Mouse (Mus musculus): ENCODE measurements around the gene Rasgef1b. TPM values are rescaled to one million over a fixed set of nuclear protein-coding genes. Genes with fewer than 3 reads are reported as not detected.

Rasgef1b gene
- polyA plus RNA-seq, 1 experiment: 0.26 TPM

- Histone ChIP-seq H3ac (ENCODE audit: control insufficient read depth, insufficient read length) (no peak overlapping the region), H3K27me3 (ENCODE audit: control insufficient read depth, insufficient read depth, insufficient read length) (no peaks in the 10 kb centered on the region), H3K4me3 (no peak overlapping the region), H3K79me2 (ENCODE audit: control insufficient read depth, insufficient read depth) (no peaks in the 10 kb centered on the region), H3K4me2 (ENCODE audit: low read depth) (no peak overlapping the region), H3K36me3 (ENCODE audit: control insufficient read depth, insufficient read depth) (no peaks in the 10 kb centered on the region)
- TF ChIP-seq MYOD1 (IDR thresholded peaks at IDR 0.05; ENCODE audit: control insufficient read depth in 1 of 3, insufficient read length in 2 of 3, low read depth in 2 of 3) (no peak), MYOG (IDR thresholded peaks at IDR 0.05; ENCODE audit: control insufficient read depth in 1 of 3, insufficient read depth in 1 of 3, insufficient read length in 2 of 3, low read depth in 2 of 3) (no peak), TCF12 (IDR thresholded peaks at IDR 0.05; ENCODE audit: insufficient read depth, poor library complexity, severe bottlenecking) (no peak), TCF3 (IDR thresholded peaks at IDR 0.05; ENCODE audit: insufficient read length, low read depth) (no peak), REST (IDR thresholded peaks at IDR 0.05; ENCODE audit: insufficient read depth, insufficient read length) (no peak), USF1 (IDR thresholded peaks at IDR 0.05; ENCODE audit: low read depth) (no peak), MAX (IDR thresholded peaks at IDR 0.05; ENCODE audit: low read depth) (no peak), POLR2AphosphoS2 (IDR thresholded peaks at IDR 0.05; ENCODE audit: insufficient read length, low read depth) (no peak), CEBPB (IDR thresholded peaks at IDR 0.05; ENCODE audit: insufficient read depth, poor library complexity, severe bottlenecking) (no peak), SRF (IDR thresholded peaks at IDR 0.05; ENCODE audit: control insufficient read depth, insufficient read length, low read depth) (no peak), POLR2A (IDR thresholded peaks at IDR 0.05; ENCODE audit: insufficient read length, low read depth) (no peak)
These were observed 537.7 kb downstream of the Rasgef1b start for GRCm38 (mm10) chr5:99190941-99191800.

- H3K79me2 ChIP-seq (ENCODE audit: control insufficient read depth, insufficient read depth): no peaks in the 10 kb centered on the region
- no peak overlapping the region for H3ac ChIP-seq (ENCODE audit: control insufficient read depth, insufficient read length)
- H3K27me3 ChIP-seq (ENCODE audit: control insufficient read depth, insufficient read depth, insufficient read length): no peaks in the 10 kb centered on the region
- H3K4me2 ChIP-seq (ENCODE audit: low read depth): no peak overlapping the region
- H3K36me3 ChIP-seq (ENCODE audit: control insufficient read depth, insufficient read depth): no peaks in the 10 kb centered on the region
- H3K4me3 ChIP-seq: no peak overlapping the region
- TF ChIP-seq USF1 (IDR thresholded peaks at IDR 0.05; ENCODE audit: low read depth): no peak
- TF ChIP-seq CEBPB (IDR thresholded peaks at IDR 0.05; ENCODE audit: insufficient read depth, poor library complexity, severe bottlenecking): no peak
- TF ChIP-seq E2F4 (IDR thresholded peaks at IDR 0.05; ENCODE audit: insufficient read depth): no peak
- TF ChIP-seq SRF (IDR thresholded peaks at IDR 0.05; ENCODE audit: control insufficient read depth, insufficient read length, low read depth): no peak
- no peak for TF ChIP-seq POLR2AphosphoS2 (IDR thresholded peaks at IDR 0.05; ENCODE audit: insufficient read length, low read depth)
- TF ChIP-seq TCF3 (IDR thresholded peaks at IDR 0.05; ENCODE audit: insufficient read length, low read depth): no peak
- no peak for TF ChIP-seq REST (IDR thresholded peaks at IDR 0.05; ENCODE audit: insufficient read depth, insufficient read length)
- TF ChIP-seq MYOD1 (IDR thresholded peaks at IDR 0.05; ENCODE audit: control insufficient read depth in 1 of 3, insufficient read length in 2 of 3, low read depth in 2 of 3): no peak
- no peak for TF ChIP-seq MYOG (IDR thresholded peaks at IDR 0.05; ENCODE audit: control insufficient read depth in 1 of 3, insufficient read depth in 1 of 3, insufficient read length in 2 of 3, low read depth in 2 of 3)
- no peak for TF ChIP-seq TCF12 (IDR thresholded peaks at IDR 0.05; ENCODE audit: insufficient read depth, poor library complexity, severe bottlenecking)
- no peak for TF ChIP-seq MAX (IDR thresholded peaks at IDR 0.05; ENCODE audit: low read depth)
- TF ChIP-seq POLR2A (IDR thresholded peaks at IDR 0.05; ENCODE audit: insufficient read length, low read depth): no peak
These were observed 545.2 kb downstream of the Rasgef1b start for GRCm38 (mm10) chr5:99183637-99184036.

GRCm38 (mm10) chr5:99174608-99175385 is 554.1 kb downstream of the Rasgef1b start:
- Histone ChIP-seq H3ac (ENCODE audit: control insufficient read depth, insufficient read length) (no peak overlapping the region), H3K79me2 (ENCODE audit: control insufficient read depth, insufficient read depth) (no peaks in the 10 kb centered on the region), H3K27me3 (ENCODE audit: control insufficient read depth, insufficient read depth, insufficient read length) (peaks cover 4% of the 10 kb centered on the region), H3K4me2 (ENCODE audit: low read depth) (no peak overlapping the region), H3K4me3 (no peak overlapping the region), H3K36me3 (ENCODE audit: control insufficient read depth, insufficient read depth) (no peaks in the 10 kb centered on the region)
- TF ChIP-seq POLR2AphosphoS2 (IDR thresholded peaks at IDR 0.05; ENCODE audit: insufficient read length, low read depth): no peak
- TF ChIP-seq TCF12 (IDR thresholded peaks at IDR 0.05; ENCODE audit: insufficient read depth, poor library complexity, severe bottlenecking): no peak
- no peak for TF ChIP-seq REST (IDR thresholded peaks at IDR 0.05; ENCODE audit: insufficient read depth, insufficient read length)

- H3K4me2 ChIP-seq (ENCODE audit: low read depth): no peak overlapping the region
- no peak overlapping the region for H3K4me3 ChIP-seq
- no peaks in the 10 kb centered on the region for H3K79me2 ChIP-seq (ENCODE audit: control insufficient read depth, insufficient read depth)
- TF ChIP-seq SRF (IDR thresholded peaks at IDR 0.05; ENCODE audit: control insufficient read depth, insufficient read length, low read depth) (no peak), USF1 (IDR thresholded peaks at IDR 0.05; ENCODE audit: low read depth) (no peak), TCF12 (IDR thresholded peaks at IDR 0.05; ENCODE audit: insufficient read depth, poor library complexity, severe bottlenecking) (no peak), POLR2A (IDR thresholded peaks at IDR 0.05; ENCODE audit: insufficient read length, low read depth) (no peak), MYOD1 (IDR thresholded peaks at IDR 0.05; ENCODE audit: control insufficient read depth in 1 of 3, insufficient read length in 2 of 3, low read depth in 2 of 3) (no peak), CEBPB (IDR thresholded peaks at IDR 0.05; ENCODE audit: insufficient read depth, poor library complexity, severe bottlenecking) (no peak), REST (IDR thresholded peaks at IDR 0.05; ENCODE audit: insufficient read depth, insufficient read length) (no peak), E2F4 (IDR thresholded peaks at IDR 0.05; ENCODE audit: insufficient read depth) (no peak), POLR2AphosphoS2 (IDR thresholded peaks at IDR 0.05; ENCODE audit: insufficient read length, low read depth) (no peak), MYOG (IDR thresholded peaks at IDR 0.05; ENCODE audit: control insufficient read depth in 1 of 3, insufficient read depth in 1 of 3, insufficient read length in 2 of 3, low read depth in 2 of 3) (no peak), TCF3 (IDR thresholded peaks at IDR 0.05; ENCODE audit: insufficient read length, low read depth) (no peak), MAX (IDR thresholded peaks at IDR 0.05; ENCODE audit: low read depth) (no peak)
- peaks cover 4% of the 10 kb centered on the region for H3K27me3 ChIP-seq (ENCODE audit: control insufficient read depth, insufficient read depth, insufficient read length)
- no peak overlapping the region for H3ac ChIP-seq (ENCODE audit: control insufficient read depth, insufficient read length)
- H3K36me3 ChIP-seq (ENCODE audit: control insufficient read depth, insufficient read depth): no peaks in the 10 kb centered on the region
These were observed 559.0 kb downstream of the Rasgef1b start for GRCm38 (mm10) chr5:99169836-99170235.
